Mouse (Mus musculus): ENCODE measurements around the gene Gstp2. TPM values are rescaled to one million over a fixed set of nuclear protein-coding genes. Genes with fewer than 3 reads are reported as not detected.

The Gstp2 gene
- polyA plus RNA-seq, 1 experiment: 32.1 TPM

- Histone ChIP-seq H3K9me3 (replicated peaks; ENCODE audit: control insufficient read depth, insufficient read depth, low read length, poor library complexity, severe bottlenecking) (peaks cover 7% of the 10 kb centered on the region), H3K36me3 (ENCODE audit: control insufficient read depth, insufficient read depth, low read length, poor library complexity, severe bottlenecking) (no peaks in the 10 kb centered on the region), H3K9ac (ENCODE audit: low read depth, poor library complexity, severe bottlenecking) (no peak within 1 kb of the TSS), H3K4me3 (ENCODE audit: low read depth, low read length) (peak within 1 kb of the TSS; percentile 26; the same call in 1 of the 2 replicates), H3K4me1 (ENCODE audit: control insufficient read depth, insufficient read depth, low read length) (peaks cover 17% of the 10 kb centered on the region), H3K27ac (ENCODE audit: insufficient read depth, low read length) (peak within 1 kb of the TSS; percentile 7), H3K27me3 (ENCODE audit: control insufficient read depth, insufficient read depth, low read length, poor library complexity, severe bottlenecking) (peaks cover 2% of the 10 kb centered on the region; the same call in 1 of the 2 replicates)
- TF ChIP-seq POLR2A (IDR thresholded peaks at IDR 0.05; ENCODE audit: insufficient read depth, low read length) (no peak), EP300 (IDR thresholded peaks at IDR 0.05; ENCODE audit: insufficient read depth, low read depth, low read length) (peak; percentile 70; the same call in 1 of the 2 replicates), CTCF (IDR thresholded peaks at IDR 0.05; ENCODE audit: low read depth, low read length) (no peak)
These were observed 13.4 kb upstream of the Gstp2 start, which contains the start of gene Gstp3 for GRCm38 (mm10) chr19:4059069-4059740. TSS of gene Gstp3 (minus strand) at chr19:4059569.

GRCm38 (mm10) chr19:4058581-4058980 lies 12.8 kb upstream of the Gstp2 start:
- peak overlapping the region; percentile 7; the same call in 1 of the 2 replicates for H3K27ac ChIP-seq (ENCODE audit: insufficient read depth, low read length)

GRCm38 (mm10) chr19:4057962-4058361 lies 12.1 kb upstream of the Gstp2 start:
- TF ChIP-seq CTCF (IDR thresholded peaks at IDR 0.05; ENCODE audit: low read depth, low read length): no peak
- TF ChIP-seq EP300 (IDR thresholded peaks at IDR 0.05; ENCODE audit: insufficient read depth, low read depth, low read length): no peak
- no peak for TF ChIP-seq POLR2A (IDR thresholded peaks at IDR 0.05; ENCODE audit: insufficient read depth, low read length)
- no peak overlapping the region for H3K4me3 ChIP-seq (ENCODE audit: low read depth, low read length)
- peaks cover 7% of the 10 kb centered on the region for H3K9me3 ChIP-seq (replicated peaks; ENCODE audit: control insufficient read depth, insufficient read depth, low read length, poor library complexity, severe bottlenecking)
- H3K27ac ChIP-seq (ENCODE audit: insufficient read depth, low read length): no peak overlapping the region
- H3K36me3 ChIP-seq (ENCODE audit: control insufficient read depth, insufficient read depth, low read length, poor library complexity, severe bottlenecking): no peaks in the 10 kb centered on the region
- no peak overlapping the region for H3K9ac ChIP-seq (ENCODE audit: low read depth, poor library complexity, severe bottlenecking)
- peaks cover 17% of the 10 kb centered on the region for H3K4me1 ChIP-seq (ENCODE audit: control insufficient read depth, insufficient read depth, low read length)
- H3K27me3 ChIP-seq (ENCODE audit: control insufficient read depth, insufficient read depth, low read length, poor library complexity, severe bottlenecking): peaks cover 2% of the 10 kb centered on the region; the same call in 1 of the 2 replicates

More at GRCm38 (mm10) chr19:4058581-4058980, 12.8 kb upstream of the Gstp2 start:
- no peaks in the 10 kb centered on the region for H3K36me3 ChIP-seq (ENCODE audit: control insufficient read depth, insufficient read depth, low read length, poor library complexity, severe bottlenecking)
- peaks cover 17% of the 10 kb centered on the region for H3K4me1 ChIP-seq (ENCODE audit: control insufficient read depth, insufficient read depth, low read length)
- H3K9me3 ChIP-seq (replicated peaks; ENCODE audit: control insufficient read depth, insufficient read depth, low read length, poor library complexity, severe bottlenecking): peaks cover 7% of the 10 kb centered on the region
- H3K9ac ChIP-seq (ENCODE audit: low read depth, poor library complexity, severe bottlenecking): no peak overlapping the region
- H3K4me3 ChIP-seq (ENCODE audit: low read depth, low read length): no peak overlapping the region
- no peak for TF ChIP-seq EP300 (IDR thresholded peaks at IDR 0.05; ENCODE audit: insufficient read depth, low read depth, low read length)
- TF ChIP-seq POLR2A (IDR thresholded peaks at IDR 0.05; ENCODE audit: insufficient read depth, low read length): no peak
- no peak for TF ChIP-seq CTCF (IDR thresholded peaks at IDR 0.05; ENCODE audit: low read depth, low read length)
- peaks cover 2% of the 10 kb centered on the region; the same call in 1 of the 2 replicates for H3K27me3 ChIP-seq (ENCODE audit: control insufficient read depth, insufficient read depth, low read length, poor library complexity, severe bottlenecking)

DNA sequence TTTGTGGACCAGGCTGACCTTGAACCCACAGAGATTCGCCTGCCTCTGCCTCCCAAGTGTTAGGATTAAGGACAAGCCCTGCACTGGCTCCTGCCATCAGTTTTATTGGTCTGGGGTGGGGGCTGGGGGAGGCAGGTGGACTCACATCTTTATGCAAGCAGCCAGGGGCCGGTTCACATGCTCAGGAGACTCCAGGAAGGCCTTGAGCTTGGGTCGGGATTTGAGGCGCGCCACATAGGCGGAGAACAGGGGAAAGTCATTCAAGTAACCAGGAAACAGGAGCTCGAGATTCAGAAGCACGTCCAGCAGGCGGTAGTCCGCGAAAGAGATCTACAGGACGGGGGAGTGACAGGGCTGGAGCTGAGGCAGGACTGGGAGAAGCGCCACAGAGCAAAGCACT lies 11.6 kb upstream of the Gstp2 start:
- no peak overlapping the region for H3K27ac ChIP-seq (ENCODE audit: insufficient read depth, low read length)
- TF ChIP-seq POLR2A (IDR thresholded peaks at IDR 0.05; ENCODE audit: insufficient read depth, low read length) (no peak), EP300 (IDR thresholded peaks at IDR 0.05; ENCODE audit: insufficient read depth, low read depth, low read length) (no peak), CTCF (IDR thresholded peaks at IDR 0.05; ENCODE audit: low read depth, low read length) (no peak)
- H3K36me3 ChIP-seq (ENCODE audit: control insufficient read depth, insufficient read depth, low read length, poor library complexity, severe bottlenecking): no peaks in the 10 kb centered on the region
- no peak overlapping the region for H3K9ac ChIP-seq (ENCODE audit: low read depth, poor library complexity, severe bottlenecking)
- H3K4me1 ChIP-seq (ENCODE audit: control insufficient read depth, insufficient read depth, low read length): peaks cover 17% of the 10 kb centered on the region
- H3K4me3 ChIP-seq (ENCODE audit: low read depth, low read length): no peak overlapping the region
- H3K27me3 ChIP-seq (ENCODE audit: control insufficient read depth, insufficient read depth, low read length, poor library complexity, severe bottlenecking): peaks cover 2% of the 10 kb centered on the region; the same call in 1 of the 2 replicates
- peaks cover 7% of the 10 kb centered on the region for H3K9me3 ChIP-seq (replicated peaks; ENCODE audit: control insufficient read depth, insufficient read depth, low read length, poor library complexity, severe bottlenecking)

DNA sequence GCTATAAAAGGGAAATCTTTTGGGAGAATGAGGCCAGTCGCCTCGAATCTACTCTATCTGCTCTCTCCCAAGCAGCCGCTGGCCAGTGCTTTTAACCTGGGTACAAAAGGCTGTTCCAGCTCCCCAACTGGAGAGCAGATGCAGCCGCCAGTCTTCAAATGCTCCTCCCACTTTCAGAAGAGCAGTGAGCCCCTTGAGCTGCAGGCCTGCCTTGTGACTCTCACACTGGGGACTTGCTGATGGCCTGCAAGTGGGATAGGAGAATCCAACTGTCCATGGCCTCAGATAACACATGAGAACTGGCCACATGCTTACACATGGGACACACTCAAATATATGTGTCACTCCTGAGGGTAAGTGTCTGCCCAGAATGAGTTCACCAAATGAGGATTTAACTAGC lies 10.9 kb upstream of the Gstp2 start:
- no peaks in the 10 kb centered on the region for H3K36me3 ChIP-seq (ENCODE audit: control insufficient read depth, insufficient read depth, low read length, poor library complexity, severe bottlenecking)
- no peak overlapping the region for H3K9ac ChIP-seq (ENCODE audit: low read depth, poor library complexity, severe bottlenecking)
- peaks cover 7% of the 10 kb centered on the region for H3K9me3 ChIP-seq (replicated peaks; ENCODE audit: control insufficient read depth, insufficient read depth, low read length, poor library complexity, severe bottlenecking)
- H3K27ac ChIP-seq (ENCODE audit: insufficient read depth, low read length): no peak overlapping the region
- peaks cover 2% of the 10 kb centered on the region; the same call in 1 of the 2 replicates for H3K27me3 ChIP-seq (ENCODE audit: control insufficient read depth, insufficient read depth, low read length, poor library complexity, severe bottlenecking)
- peaks cover 17% of the 10 kb centered on the region for H3K4me1 ChIP-seq (ENCODE audit: control insufficient read depth, insufficient read depth, low read length)
- no peak overlapping the region for H3K4me3 ChIP-seq (ENCODE audit: low read depth, low read length)
- no peak for TF ChIP-seq EP300 (IDR thresholded peaks at IDR 0.05; ENCODE audit: insufficient read depth, low read depth, low read length)
- no peak for TF ChIP-seq POLR2A (IDR thresholded peaks at IDR 0.05; ENCODE audit: insufficient read depth, low read length)
- TF ChIP-seq CTCF (IDR thresholded peaks at IDR 0.05; ENCODE audit: low read depth, low read length): no peak
